Mouse (Mus musculus) heart, embryonic 16.5 days (tissue): ENCODE results near the gene Otud7b. TPM values are rescaled to one million over a fixed set of nuclear protein-coding genes. Genes with fewer than 3 reads are reported as not detected.

Experiments
- ATAC-seq: fragments of 200-750 bp; cut with Nextera tagmentation; replicated peaks from 2 replicates; pipeline ENCODE4 v1.8.0; 2017; ENCODE audit warnings: moderate number of reproducible peaks; ENCODE audit not compliant: insufficient read depth, low FRiP score; ENCODE audit errors: extremely low read depth
- H3K27ac ChIP-seq: fragments of 300-500 bp; sonication (generic); 2 replicates; pipeline ENCODE4 v1.5.1; 2014; ENCODE audit warnings: mild to moderate bottlenecking, low read length, control low read depth, moderate library complexity
- H3K27me3 ChIP-seq: fragments of 300-500 bp; sonication (generic); 2 replicates; pipeline ENCODE4 v1.6.1; 2014; ENCODE audit warnings: low read length, mixed read lengths; ENCODE audit not compliant: control insufficient read depth, insufficient read depth
- H3K36me3 ChIP-seq: fragments of 300-500 bp; sonication (generic); 2 replicates; pipeline ENCODE4 v1.6.1; 2014; ENCODE audit not compliant: control insufficient read depth, insufficient read depth
- H3K4me1 ChIP-seq: fragments of 300-500 bp; sonication (generic); 2 replicates; pipeline ENCODE4 v1.6.1; 2014; ENCODE audit warnings: low read length, mixed read lengths; ENCODE audit not compliant: control insufficient read depth, insufficient read depth
- H3K4me2 ChIP-seq: fragments of 300-500 bp; sonication (generic); 2 replicates; pipeline ENCODE4 v1.6.1; 2014; ENCODE audit warnings: low read depth, mild to moderate bottlenecking, control low read depth, low read length
- H3K4me3 ChIP-seq: fragments of 300-500 bp; sonication (generic); 2 replicates; pipeline ENCODE4 v1.5.1; 2014; ENCODE audit warnings: mild to moderate bottlenecking, control low read depth, low read length
- H3K9ac ChIP-seq: fragments of 300-500 bp; sonication (generic); 2 replicates; pipeline ENCODE4 v1.6.1; 2014; ENCODE audit warnings: low read length, control low read depth
- H3K9me3 ChIP-seq: fragments of 300-500 bp; sonication (generic); replicated peaks from 2 replicates; pipeline ENCODE4 v1.6.1; 2016; ENCODE audit warnings: low read length; ENCODE audit not compliant: control insufficient read depth
- WGBS: fragments of 180-500 bp; shearing (Covaris S2); extraction: QIAGEN DNeasy Blood & Tissue Kit; methylation state at CpG from one replicate; pipeline ENCODE4 v1.1.7; 2014; 5-methylcytosine and 5-hydroxymethylcytosine counted together
- polyA plus RNA-seq: library from polyadenylated mRNA; unstranded; fragments of >200 nt; fragmentation: Nextera tagmentation; extraction: Ambion mirVana; gene quantifications from 2 replicates; pipeline ENCODE4 v1.2.1, GENCODE M21; 2015

Gene Otud7b
- polyA plus RNA-seq, 1 experiment from 2014 or later = 18.6 TPM

DNA sequence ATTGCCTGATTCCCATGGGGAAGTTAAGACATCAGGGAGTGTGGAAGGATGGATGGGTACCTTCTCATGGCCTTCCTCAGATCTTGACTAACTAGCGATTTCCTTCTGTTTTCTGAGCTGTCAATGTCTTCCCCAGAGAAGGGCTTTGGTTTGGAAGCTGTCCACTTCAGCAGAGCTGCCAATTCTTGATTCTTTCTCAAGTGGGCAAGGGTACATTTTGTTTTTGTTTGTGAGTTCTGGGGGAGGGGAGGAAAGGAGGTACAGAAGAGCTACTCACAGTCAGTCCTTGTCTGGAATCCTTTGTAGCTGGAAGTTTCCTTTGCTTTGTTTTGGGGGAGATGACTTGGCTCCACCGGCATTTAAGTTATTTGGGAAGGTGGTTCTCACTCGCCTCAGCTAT is 8.9 kb downstream of the Otud7b start:
- H3K27me3 ChIP-seq = no peaks in the 10 kb centered on the region
- H3K36me3 ChIP-seq = no peaks in the 10 kb centered on the region
- H3K27ac ChIP-seq = no peak overlapping the region
- no peak for ATAC-seq
- H3K4me3 ChIP-seq = no peak overlapping the region
- no peaks in the 10 kb centered on the region for H3K9me3 ChIP-seq
- no peak overlapping the region for H3K4me2 ChIP-seq
- peaks cover 10% of the 10 kb centered on the region for H3K4me1 ChIP-seq
- no peak overlapping the region for H3K9ac ChIP-seq
- WGBS = 32% methylated on average over 3 of the region's 3 CpGs

DNA sequence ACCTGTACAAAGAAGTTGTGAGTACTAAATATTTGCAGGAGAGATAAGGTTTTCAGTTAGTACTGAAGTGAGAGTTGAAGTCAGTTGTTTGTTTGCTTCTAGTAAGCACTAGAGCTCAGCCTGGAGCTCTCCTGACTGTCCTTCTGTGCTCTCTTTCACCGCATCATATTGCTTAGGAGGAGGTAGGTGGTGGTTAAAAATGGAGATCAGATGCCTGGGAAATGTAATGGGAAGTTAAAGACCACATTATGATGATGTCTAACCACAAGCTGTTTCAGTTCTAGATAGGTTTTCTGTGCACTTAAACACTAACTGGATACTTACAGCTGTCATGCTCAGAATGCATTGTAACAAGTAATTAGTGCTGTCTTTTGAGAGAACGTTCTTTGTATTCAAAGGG is 13.8 kb downstream of the Otud7b start:
- no peak overlapping the region for H3K9ac ChIP-seq
- WGBS = 67% methylated on average over 2 of the region's 2 CpGs
- H3K4me2 ChIP-seq = no peak overlapping the region
- no peaks in the 10 kb centered on the region for H3K36me3 ChIP-seq
- peaks cover 5% of the 10 kb centered on the region for H3K4me1 ChIP-seq
- H3K4me3 ChIP-seq = no peak overlapping the region
- H3K27ac ChIP-seq = no peak overlapping the region
- ATAC-seq = no peak
- H3K9me3 ChIP-seq = no peaks in the 10 kb centered on the region
- H3K27me3 ChIP-seq = no peaks in the 10 kb centered on the region

- no peaks in the 10 kb centered on the region for H3K27me3 ChIP-seq
- WGBS = 80% methylated on average over 2 of the region's 2 CpGs
- H3K4me2 ChIP-seq = no peak overlapping the region
- no peak overlapping the region for H3K4me3 ChIP-seq
- H3K9me3 ChIP-seq = no peaks in the 10 kb centered on the region
- H3K36me3 ChIP-seq = no peaks in the 10 kb centered on the region
- H3K9ac ChIP-seq = no peak overlapping the region
- H3K4me1 ChIP-seq = no peaks in the 10 kb centered on the region
- H3K27ac ChIP-seq = no peak overlapping the region
- ATAC-seq = no peak
These were observed 14.4 kb downstream of the Otud7b start for GRCm38 (mm10) chr3:96118702-96119101.

DNA sequence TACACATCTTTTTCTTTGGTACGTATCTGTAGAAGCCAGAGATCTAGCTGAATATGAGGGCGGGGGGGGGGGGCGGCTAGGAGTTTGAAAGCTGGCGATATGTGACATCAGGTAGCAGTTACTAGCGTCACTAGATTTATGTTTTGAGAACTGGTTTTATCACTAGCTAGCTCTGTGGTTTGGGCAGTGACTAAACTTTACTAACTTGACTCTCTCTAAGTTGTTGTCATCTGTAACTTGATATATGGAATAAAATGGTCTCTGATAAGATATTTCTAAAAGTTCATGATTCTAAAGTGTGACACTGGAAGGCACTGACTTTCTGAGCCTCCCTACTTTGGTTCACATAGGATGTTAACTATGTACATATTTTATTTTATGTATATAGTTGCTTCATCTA is 19.9 kb downstream of the Otud7b start:
- Histone ChIP-seq H3K4me3 (no peak overlapping the region), H3K36me3 (no peaks in the 10 kb centered on the region), H3K27me3 (no peaks in the 10 kb centered on the region), H3K9me3 (no peaks in the 10 kb centered on the region), H3K9ac (no peak overlapping the region), H3K27ac (no peak overlapping the region), H3K4me2 (no peak overlapping the region), H3K4me1 (peaks cover 13% of the 10 kb centered on the region)
- WGBS = 83% methylated on average over 5 of the region's 5 CpGs
- ATAC-seq = no peak

GRCm38 (mm10) chr3:96128128-96128527 is 23.8 kb downstream of the Otud7b start:
- no peaks in the 10 kb centered on the region for H3K36me3 ChIP-seq
- peaks cover 23% of the 10 kb centered on the region for H3K4me1 ChIP-seq
- H3K27ac ChIP-seq = 0 out of 2 replicates have a peak overlapping the region, but pooled peaks have one; percentile 31
- no peak overlapping the region for H3K4me2 ChIP-seq
- ATAC-seq = no peak
- H3K27me3 ChIP-seq = no peaks in the 10 kb centered on the region
- H3K9ac ChIP-seq = no peak overlapping the region
- H3K4me3 ChIP-seq = no peak overlapping the region
- no peaks in the 10 kb centered on the region for H3K9me3 ChIP-seq

GRCm38 (mm10) chr3:96132478-96132877 is 28.2 kb downstream of the Otud7b start:
- no peak overlapping the region for H3K27ac ChIP-seq
- H3K4me3 ChIP-seq = no peak overlapping the region
- H3K4me2 ChIP-seq = no peak overlapping the region
- no peaks in the 10 kb centered on the region for H3K27me3 ChIP-seq
- H3K4me1 ChIP-seq = peaks cover 30% of the 10 kb centered on the region
- H3K9me3 ChIP-seq = no peaks in the 10 kb centered on the region
- H3K9ac ChIP-seq = no peak overlapping the region
- peaks cover 4% of the 10 kb centered on the region for H3K36me3 ChIP-seq
- 68% methylated on average over 3 of the region's 3 CpGs for WGBS
- ATAC-seq = no peak

GRCm38 (mm10) chr3:96133327-96133905 is 29.1 kb downstream of the Otud7b start:
- Histone ChIP-seq H3K9ac (no peak overlapping the region), H3K9me3 (no peaks in the 10 kb centered on the region), H3K27me3 (no peaks in the 10 kb centered on the region), H3K4me2 (no peak overlapping the region), H3K27ac (peak overlapping the region; percentile 14; the same call in 1 of the 2 replicates), H3K4me3 (no peak overlapping the region), H3K36me3 (peaks cover 9% of the 10 kb centered on the region), H3K4me1 (peaks cover 24% of the 10 kb centered on the region)
- 53% methylated on average over 11 of the region's 11 CpGs for WGBS
- no peak for ATAC-seq

DNA sequence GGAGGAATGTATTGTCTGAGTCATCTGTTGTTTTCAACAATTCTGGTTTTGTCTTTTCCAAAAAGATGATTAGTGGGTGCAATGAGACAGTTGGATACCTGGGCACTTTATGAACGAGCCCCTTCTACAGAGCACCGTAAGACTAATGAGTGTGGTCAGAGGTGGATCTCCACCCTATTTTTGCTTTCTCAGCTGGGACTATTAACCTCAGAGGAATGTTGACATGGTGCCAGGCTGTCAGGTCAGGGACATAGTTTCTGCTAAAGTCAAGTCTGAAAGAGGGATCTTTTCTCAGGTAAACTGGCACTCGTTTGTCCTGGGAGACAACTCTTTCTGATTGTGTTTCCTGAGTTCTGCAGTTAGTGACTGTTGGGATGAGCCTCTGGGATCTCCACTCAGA is 30.7 kb downstream of the Otud7b start:
- 43% methylated on average over 3 of the region's 3 CpGs for WGBS
- Histone ChIP-seq H3K9ac (no peak overlapping the region), H3K36me3 (peaks cover 9% of the 10 kb centered on the region), H3K9me3 (no peaks in the 10 kb centered on the region), H3K27ac (no peak overlapping the region), H3K4me3 (no peak overlapping the region), H3K27me3 (no peaks in the 10 kb centered on the region), H3K4me1 (peaks cover 9% of the 10 kb centered on the region), H3K4me2 (no peak overlapping the region)
- ATAC-seq = no peak

GRCm38 (mm10) chr3:96147950-96148349 is 43.6 kb downstream of the Otud7b start:
- no peak for ATAC-seq
- no peak overlapping the region for H3K4me3 ChIP-seq
- 4% methylated on average over 5 of the region's 5 CpGs for WGBS
- H3K36me3 ChIP-seq = peaks cover 40% of the 10 kb centered on the region
- H3K9ac ChIP-seq = no peak overlapping the region
- H3K27ac ChIP-seq = no peak overlapping the region
- H3K4me2 ChIP-seq = no peak overlapping the region
- H3K4me1 ChIP-seq = 0 out of 2 replicates have a peak, but pooled peaks cover 2% of the 10 kb centered on the region
- no peaks in the 10 kb centered on the region for H3K9me3 ChIP-seq
- no peaks in the 10 kb centered on the region for H3K27me3 ChIP-seq
